Mouse (Mus musculus) forebrain, embryonic 14.5 days (tissue): Measurements from ENCODE around the gene Padi4. TPM values are rescaled to one million over a fixed set of nuclear protein-coding genes. Genes with fewer than 3 reads are reported as not detected.
A peak's percentile ranks its signal among the peaks of the same experiment; 100 is the strongest.

ENCODE experiments used
- ATAC-seq: fragments of 200-750 bp; cut with Nextera tagmentation; 2 replicates; pipeline ENCODE4 v1.8.0; 2017; ENCODE audit warnings: mild to moderate bottlenecking, moderate library complexity
- DNase-seq: peaks from one replicate; pipeline ENCODE4 v3.0.0-alpha.2; 2015; ENCODE audit warnings: low spot score
- H3K27ac ChIP-seq: fragments of 300-500 bp; sonication (generic); 2 replicates; pipeline ENCODE4 v1.5.1; 2014; ENCODE audit warnings: low read depth, mild to moderate bottlenecking, control low read depth, low read length, moderate library complexity
- H3K27me3 ChIP-seq: fragments of 300-500 bp; sonication (generic); replicated peaks from 2 replicates; pipeline ENCODE4 v1.6.1; 2014; ENCODE audit warnings: low read length, control low read depth, mixed read lengths; ENCODE audit not compliant: control insufficient read depth, insufficient read depth
- H3K36me3 ChIP-seq: fragments of 300-500 bp; sonication (generic); 2 replicates; pipeline ENCODE4 v1.6.1; 2014; ENCODE audit warnings: low read length, control low read depth; ENCODE audit not compliant: control insufficient read depth, insufficient read depth
- H3K4me1 ChIP-seq: fragments of 300-500 bp; sonication (generic); 2 replicates; pipeline ENCODE4 v1.6.1; 2014; ENCODE audit warnings: antibody characterized with exemption, low read length, control low read depth; ENCODE audit not compliant: control insufficient read depth, insufficient read depth
- H3K4me2 ChIP-seq: fragments of 300-500 bp; sonication (generic); 2 replicates; pipeline ENCODE4 v1.6.1; 2014; ENCODE audit warnings: mild to moderate bottlenecking, control low read depth, low read length
- H3K4me3 ChIP-seq: fragments of 300-500 bp; sonication (generic); 2 replicates; pipeline ENCODE4 v1.5.1; 2014; ENCODE audit warnings: low read depth, low read length, control low read depth
- H3K9ac ChIP-seq: fragments of 300-500 bp; sonication (generic); 2 replicates; pipeline ENCODE4 v1.6.1; 2014; ENCODE audit warnings: mild to moderate bottlenecking, low read length, control low read depth, moderate library complexity
- H3K9me3 ChIP-seq: fragments of 300-500 bp; sonication (generic); replicated peaks from 2 replicates; pipeline ENCODE4 v1.6.1; 2016; ENCODE audit warnings: low read length, control low read depth, mixed read lengths; ENCODE audit not compliant: control insufficient read depth
- WGBS: fragments of 180-500 bp; shearing (Covaris S2); extraction: QIAGEN DNeasy Blood & Tissue Kit; methylation state at CpG from one replicate; pipeline ENCODE4 v1.1.7; 2014; 5-methylcytosine and 5-hydroxymethylcytosine counted together
- polyA plus RNA-seq: library from polyadenylated mRNA; unstranded; fragments of >200 nt; fragmentation: Nextera tagmentation; extraction: Ambion mirVana; gene quantifications from 2 replicates; pipeline ENCODE4 v1.2.1, GENCODE M21; 2014

The Padi4 gene
- polyA plus RNA-seq: not detected in 2 replicates

GRCm38 (mm10) chr4:140774025-140774800, at the start of gene Padi4:
Gene Padi4 (minus strand): TSS chr4:140774236.
- H3K27me3 ChIP-seq: no peaks in the 10 kb centered on the region
- DNase-seq: no peak
- no peak within 1 kb of the TSS for H3K4me3 ChIP-seq
- no peak within 1 kb of the TSS for H3K27ac ChIP-seq
- H3K9me3 ChIP-seq: no peaks in the 10 kb centered on the region
- no peak within 1 kb of the TSS for H3K9ac ChIP-seq
- H3K36me3 ChIP-seq: no peaks in the 10 kb centered on the region
- H3K4me1 ChIP-seq: no peaks in the 10 kb centered on the region
- 83% methylated on average over 21 of the region's 21 CpGs for WGBS
- H3K4me2 ChIP-seq: no peak within 1 kb of the TSS
- ATAC-seq: no peak

GRCm38 (mm10) chr4:140821988-140822387, 48.0 kb upstream of the Padi4 start:
- H3K27me3 ChIP-seq: no peaks in the 10 kb centered on the region
- no peaks in the 10 kb centered on the region for H3K4me1 ChIP-seq
- H3K36me3 ChIP-seq: no peaks in the 10 kb centered on the region
- ATAC-seq (no peak), DNase-seq (peak; percentile 69)
- H3K9me3 ChIP-seq: no peaks in the 10 kb centered on the region
- H3K4me2 ChIP-seq: no peak overlapping the region
- no peak overlapping the region for H3K27ac ChIP-seq
- no peak overlapping the region for H3K9ac ChIP-seq
- 64% methylated on average over 5 of the region's 5 CpGs for WGBS
- no peak overlapping the region for H3K4me3 ChIP-seq

GRCm38 (mm10) chr4:140817413-140817812, 43.4 kb upstream of the Padi4 start:
- ATAC-seq: no peak

GRCm38 (mm10) chr4:140815996-140816917, 42.2 kb upstream of the Padi4 start:
- Histone ChIP-seq H3K9ac (no peak overlapping the region), H3K4me2 (no peak overlapping the region), H3K36me3 (no peaks in the 10 kb centered on the region), H3K4me3 (no peak overlapping the region), H3K9me3 (no peaks in the 10 kb centered on the region), H3K27ac (no peak overlapping the region), H3K27me3 (0 out of 2 replicates have a peak, but pooled peaks cover 3% of the 10 kb centered on the region), H3K4me1 (peaks cover 4% of the 10 kb centered on the region; the same call in 1 of the 2 replicates)
- ATAC-seq (no peak), DNase-seq (peak; percentile 19)
- WGBS: 61% methylated on average over 10 of the region's 10 CpGs

More at GRCm38 (mm10) chr4:140817413-140817812, 43.4 kb upstream of the Padi4 start:
- Histone ChIP-seq H3K36me3 (no peaks in the 10 kb centered on the region), H3K4me2 (no peak overlapping the region), H3K27ac (no peak overlapping the region), H3K4me3 (no peak overlapping the region), H3K4me1 (peaks cover 4% of the 10 kb centered on the region; the same call in 1 of the 2 replicates), H3K27me3 (0 out of 2 replicates have a peak, but pooled peaks cover 3% of the 10 kb centered on the region), H3K9me3 (no peaks in the 10 kb centered on the region), H3K9ac (no peak overlapping the region)
- DNase-seq: no peak
- WGBS: 91% methylated on average over 8 of the region's 8 CpGs

- Histone ChIP-seq H3K4me2 (no peak overlapping the region), H3K36me3 (no peaks in the 10 kb centered on the region), H3K4me1 (peaks cover 4% of the 10 kb centered on the region; the same call in 1 of the 2 replicates), H3K27me3 (0 out of 2 replicates have a peak, but pooled peaks cover 3% of the 10 kb centered on the region), H3K27ac (no peak overlapping the region), H3K9me3 (no peaks in the 10 kb centered on the region), H3K9ac (no peak overlapping the region), H3K4me3 (no peak overlapping the region)
- ATAC-seq: no peak
- DNase-seq: no peak
- 70% methylated on average over 5 of the region's 5 CpGs for WGBS
Measured at GRCm38 (mm10) chr4:140815496-140815895, 41.5 kb upstream of the Padi4 start.

GRCm38 (mm10) chr4:140814241-140815225, 40.5 kb upstream of the Padi4 start:
- H3K4me1 ChIP-seq: peaks cover 4% of the 10 kb centered on the region; the same call in 1 of the 2 replicates
- 23% methylated on average over 36 of the region's 36 CpGs for WGBS
- H3K4me2 ChIP-seq: peak overlapping the region; percentile 37
- DNase-seq (peak; percentile 28), ATAC-seq (no peak)
- 0 out of 2 replicates have a peak, but pooled peaks cover 3% of the 10 kb centered on the region for H3K27me3 ChIP-seq
- H3K4me3 ChIP-seq: no peak overlapping the region
- no peak overlapping the region for H3K9ac ChIP-seq
- H3K27ac ChIP-seq: no peak overlapping the region
- H3K9me3 ChIP-seq: no peaks in the 10 kb centered on the region
- H3K36me3 ChIP-seq: no peaks in the 10 kb centered on the region

GRCm38 (mm10) chr4:140813358-140814185, 39.5 kb upstream of the Padi4 start:
- no peak overlapping the region for H3K4me3 ChIP-seq
- DNase-seq (no peak), ATAC-seq (no peak)
- peak overlapping the region; percentile 37 for H3K4me2 ChIP-seq
- 0 out of 2 replicates have a peak, but pooled peaks cover 3% of the 10 kb centered on the region for H3K27me3 ChIP-seq
- H3K27ac ChIP-seq: no peak overlapping the region
- no peaks in the 10 kb centered on the region for H3K9me3 ChIP-seq
- no peak overlapping the region for H3K9ac ChIP-seq
- 13% methylated on average over 12 of the region's 13 CpGs for WGBS
- peaks cover 4% of the 10 kb centered on the region; the same call in 1 of the 2 replicates for H3K4me1 ChIP-seq
- H3K36me3 ChIP-seq: no peaks in the 10 kb centered on the region
